Mouse (Mus musculus) kidney, embryonic 15.5 days (tissue): ENCODE results near the gene Pm20d2. TPM values are rescaled to one million over a fixed set of nuclear protein-coding genes. Genes with fewer than 3 reads are reported as not detected.

Source experiments
- ATAC-seq: fragments of 200-750 bp; cut with Nextera tagmentation; replicated peaks from 2 replicates; pipeline ENCODE4 v1.8.0; 2017; ENCODE audit warnings: moderate TSS enrichment; ENCODE audit not compliant: low FRiP score
- H3K27ac ChIP-seq: fragments of 300-500 bp; sonication (generic); 2 replicates; pipeline ENCODE4 v1.5.1; 2015; ENCODE audit warnings: mild to moderate bottlenecking, inconsistent platforms
- H3K27me3 ChIP-seq: fragments of 300-500 bp; sonication (generic); 2 replicates; pipeline ENCODE4 v1.6.1; 2015; ENCODE audit warnings: inconsistent platforms
- H3K36me3 ChIP-seq: fragments of 300-500 bp; sonication (generic); 2 replicates; pipeline ENCODE4 v1.6.1; 2015; ENCODE audit warnings: inconsistent platforms
- H3K4me1 ChIP-seq: fragments of 300-500 bp; sonication (generic); 2 replicates; pipeline ENCODE4 v1.6.1; 2015; ENCODE audit warnings: inconsistent platforms
- H3K4me2 ChIP-seq: fragments of 300-500 bp; sonication (generic); 2 replicates; pipeline ENCODE4 v1.6.1; 2015; ENCODE audit warnings: moderate library complexity, mild to moderate bottlenecking, inconsistent platforms
- H3K4me3 ChIP-seq: fragments of 300-500 bp; sonication (generic); replicated peaks from 2 replicates; pipeline ENCODE4 v1.5.1; 2015; ENCODE audit warnings: mild to moderate bottlenecking, inconsistent platforms
- H3K9ac ChIP-seq: fragments of 300-500 bp; sonication (generic); 2 replicates; pipeline ENCODE4 v1.6.1; 2015; ENCODE audit warnings: mild to moderate bottlenecking, inconsistent platforms
- H3K9me3 ChIP-seq: fragments of 300-500 bp; sonication (generic); replicated peaks from 2 replicates; pipeline ENCODE4 v1.6.1; 2016; ENCODE audit warnings: inconsistent platforms
- WGBS: fragments of 180-500 bp; shearing (Covaris S2); methylation state at CpG from one replicate; pipeline ENCODE4 v1.1.7; 2015; ENCODE audit warnings: mixed read lengths; 5-methylcytosine and 5-hydroxymethylcytosine counted together
- polyA plus RNA-seq: library from polyadenylated mRNA; unstranded; fragments of >200 nt; fragmentation: Nextera tagmentation; extraction: Ambion mirVana; gene quantifications from 2 replicates; pipeline ENCODE4 v1.2.1, GENCODE M21; 2015

Pm20d2 gene
- polyA plus RNA-seq: 0.83 and 1.2 TPM in 2 replicates

DNA sequence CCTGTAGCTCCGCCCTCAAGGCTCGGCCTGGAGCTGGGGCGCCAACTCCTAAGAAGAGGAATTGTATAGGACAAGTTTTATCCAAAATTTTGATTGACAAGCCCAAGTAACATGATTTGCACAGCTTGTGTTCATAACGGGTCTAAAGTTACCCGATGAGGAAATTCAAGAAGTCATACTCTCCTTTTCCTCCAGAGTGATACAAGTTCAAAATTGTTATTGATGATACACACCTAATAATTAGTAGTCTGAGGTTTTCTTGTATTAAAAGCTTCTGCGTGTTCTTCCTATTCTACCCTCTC, at the start of gene Pm20d2:
Gene Pm20d2, minus strand, starts transcription at position 3 of the 302 bp plus-strand sequence.
- H3K9me3 ChIP-seq: no peaks in the 10 kb centered on the region
- H3K9ac ChIP-seq: peak within 1 kb of the TSS; percentile 66
- no peak for ATAC-seq
- H3K27ac ChIP-seq: peak within 1 kb of the TSS; percentile 86
- H3K27me3 ChIP-seq: peaks cover 15% of the 10 kb centered on the region; the same call in 1 of the 2 replicates
- WGBS: 14% methylated on average over 6 of the region's 6 CpGs
- H3K36me3 ChIP-seq: no peaks in the 10 kb centered on the region
- H3K4me1 ChIP-seq: peaks cover 10% of the 10 kb centered on the region
- peak within 1 kb of the TSS; percentile 76 for H3K4me2 ChIP-seq
- H3K4me3 ChIP-seq: peak within 1 kb of the TSS; percentile 72

DNA sequence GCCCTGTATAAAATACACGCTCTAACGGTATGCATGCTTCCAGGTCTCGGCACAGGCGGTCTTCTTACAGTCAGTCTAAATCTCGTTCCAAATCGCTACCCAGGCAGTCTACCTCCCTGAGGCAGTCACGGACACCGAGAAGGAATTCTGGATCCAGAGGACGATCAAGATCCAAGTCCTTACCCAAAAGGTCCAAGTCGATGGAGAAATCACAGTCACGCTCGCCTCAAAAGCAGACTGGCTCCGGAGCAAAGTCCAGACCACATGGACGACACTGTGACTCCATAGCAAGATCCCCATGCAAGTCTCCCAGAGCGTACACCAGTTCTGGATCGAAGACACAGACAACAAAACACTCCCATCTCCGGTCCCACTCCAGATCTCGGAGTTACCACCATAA, 41.3 kb upstream of the Pm20d2 start:
- Histone ChIP-seq H3K4me1 (no peaks in the 10 kb centered on the region), H3K4me2 (no peak overlapping the region), H3K4me3 (no peak overlapping the region), H3K27me3 (no peaks in the 10 kb centered on the region), H3K36me3 (no peaks in the 10 kb centered on the region), H3K27ac (no peak overlapping the region), H3K9ac (no peak overlapping the region), H3K9me3 (no peaks in the 10 kb centered on the region)
- no peak for ATAC-seq
- WGBS: 82% methylated on average over 18 of the region's 18 CpGs

DNA sequence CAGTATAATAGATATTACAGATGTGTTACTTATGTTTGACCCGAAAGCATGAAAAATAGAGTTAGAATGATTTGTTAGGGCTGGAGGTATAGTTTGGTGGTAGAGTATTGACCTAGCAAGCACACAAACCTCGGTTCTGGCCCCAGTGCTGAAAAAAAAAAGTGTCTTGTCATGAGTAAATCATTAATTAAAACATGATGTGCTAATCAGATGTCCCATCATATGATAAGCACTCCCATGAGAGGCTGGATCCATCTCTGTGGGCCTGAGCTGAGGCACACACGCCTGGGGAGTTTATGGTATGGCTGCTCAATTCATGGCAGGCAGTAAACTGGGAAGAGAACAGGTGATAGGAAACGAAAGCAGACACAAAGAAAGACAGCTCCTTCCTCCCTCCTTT, 40.1 kb upstream of the Pm20d2 start:
- no peak for ATAC-seq
- Histone ChIP-seq H3K36me3 (no peaks in the 10 kb centered on the region), H3K9me3 (no peaks in the 10 kb centered on the region), H3K27me3 (no peaks in the 10 kb centered on the region), H3K27ac (no peak overlapping the region), H3K9ac (no peak overlapping the region), H3K4me1 (no peaks in the 10 kb centered on the region), H3K4me3 (no peak overlapping the region), H3K4me2 (no peak overlapping the region)
- WGBS: 64% methylated on average over 4 of the region's 4 CpGs

DNA sequence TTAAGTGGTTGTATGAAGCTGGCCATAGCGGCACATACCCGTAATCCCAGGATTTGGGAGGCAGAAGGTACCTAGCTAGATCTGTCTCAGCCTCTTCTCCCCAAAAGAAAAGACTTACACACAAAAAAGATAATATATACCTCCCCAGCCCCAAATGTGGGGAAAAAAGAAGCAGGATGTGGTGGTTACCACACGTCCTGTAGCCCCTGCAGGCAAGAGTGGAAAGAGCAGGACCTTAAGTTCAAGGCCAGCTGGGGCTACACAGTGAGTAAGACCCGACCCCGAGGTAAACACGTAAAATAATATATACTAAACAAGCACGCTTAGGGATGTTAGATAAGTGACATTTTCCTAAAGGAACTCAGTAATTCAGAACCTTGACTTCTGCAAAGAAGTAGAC, 37.6 kb upstream of the Pm20d2 start:
- no peak overlapping the region for H3K9ac ChIP-seq
- no peak for ATAC-seq
- WGBS: 83% methylated on average over 7 of the region's 7 CpGs
- H3K36me3 ChIP-seq: no peaks in the 10 kb centered on the region
- H3K4me2 ChIP-seq: no peak overlapping the region
- H3K27ac ChIP-seq: no peak overlapping the region
- no peaks in the 10 kb centered on the region for H3K27me3 ChIP-seq
- H3K4me1 ChIP-seq: no peaks in the 10 kb centered on the region
- no peaks in the 10 kb centered on the region for H3K9me3 ChIP-seq
- H3K4me3 ChIP-seq: no peak overlapping the region

DNA sequence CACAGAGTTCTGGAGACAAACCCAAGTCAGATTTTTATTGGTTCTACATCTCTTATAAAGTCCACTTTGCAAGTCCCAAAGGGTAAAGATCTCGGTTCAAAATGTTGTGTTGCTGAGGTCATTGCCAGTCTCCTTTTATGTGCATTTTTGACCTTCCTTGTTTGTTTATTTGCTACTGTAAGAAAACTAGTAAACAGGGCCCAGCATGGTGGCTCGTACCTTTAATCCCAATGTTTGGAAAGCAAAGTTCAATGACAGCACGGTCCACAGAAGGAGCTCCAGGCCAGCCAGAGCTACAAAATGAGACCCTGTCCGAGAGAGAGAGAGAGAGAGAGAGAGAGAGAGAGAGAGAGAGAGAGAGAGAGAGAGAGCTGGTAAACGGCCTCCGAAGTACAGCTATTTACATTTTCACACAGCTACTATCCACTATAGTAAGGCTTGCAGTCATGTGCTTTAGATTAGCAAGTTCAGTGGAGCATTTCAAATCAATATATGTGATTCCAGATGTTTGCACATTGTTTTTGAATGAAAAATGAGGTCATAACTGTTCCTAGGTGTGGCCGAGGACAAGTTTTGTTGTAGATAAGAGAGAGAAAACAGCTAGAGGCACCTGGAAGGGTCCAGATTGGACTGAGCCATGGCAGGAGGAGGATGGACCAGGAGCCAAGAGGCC, 34.6 kb upstream of the Pm20d2 start:
- WGBS: 72% methylated on average over 7 of the region's 7 CpGs
- H3K4me3 ChIP-seq: no peak overlapping the region
- H3K36me3 ChIP-seq: no peaks in the 10 kb centered on the region
- no peaks in the 10 kb centered on the region for H3K9me3 ChIP-seq
- no peak overlapping the region for H3K27ac ChIP-seq
- no peak for ATAC-seq
- no peak overlapping the region for H3K4me2 ChIP-seq
- no peaks in the 10 kb centered on the region for H3K27me3 ChIP-seq
- H3K4me1 ChIP-seq: no peaks in the 10 kb centered on the region
- no peak overlapping the region for H3K9ac ChIP-seq

GRCm38 (mm10) chr4:33221847-33222246, 32.3 kb upstream of the Pm20d2 start:
- Histone ChIP-seq H3K4me2 (no peak overlapping the region), H3K36me3 (no peaks in the 10 kb centered on the region), H3K27ac (no peak overlapping the region), H3K9me3 (no peaks in the 10 kb centered on the region), H3K4me3 (no peak overlapping the region), H3K4me1 (no peaks in the 10 kb centered on the region), H3K27me3 (no peaks in the 10 kb centered on the region), H3K9ac (no peak overlapping the region)
- 57% methylated on average over 1 of the region's 1 CpGs for WGBS
- no peak for ATAC-seq

- H3K4me3 ChIP-seq: peak within 1 kb of the TSS; percentile 66
- peak; percentile 80 for ATAC-seq
Observed at GRCm38 (mm10) chr4:33208881-33209841, 19.6 kb upstream of the Pm20d2 start, which contains the start of gene Srsf12. Gene Srsf12, plus strand, starts transcription at chr4:33208991.

GRCm38 (mm10) chr4:33207551-33207950, 18.0 kb upstream of the Pm20d2 start:
- Histone ChIP-seq H3K4me3 (no peak overlapping the region), H3K27ac (no peak overlapping the region), H3K9me3 (no peaks in the 10 kb centered on the region), H3K4me2 (no peak overlapping the region), H3K27me3 (peaks cover 3% of the 10 kb centered on the region; the same call in 1 of the 2 replicates), H3K9ac (no peak overlapping the region), H3K4me1 (peaks cover 13% of the 10 kb centered on the region), H3K36me3 (no peaks in the 10 kb centered on the region)
- 66% methylated on average over 2 of the region's 2 CpGs for WGBS
- ATAC-seq: no peak

More at GRCm38 (mm10) chr4:33208881-33209841, 19.6 kb upstream of the Pm20d2 start, which contains the start of gene Srsf12:
- peak within 1 kb of the TSS; percentile 69 for H3K9ac ChIP-seq
- no peaks in the 10 kb centered on the region for H3K9me3 ChIP-seq
- 0 out of 2 replicates have a peak within 1 kb of the TSS, but pooled peaks have one; percentile 6 for H3K27ac ChIP-seq
- H3K27me3 ChIP-seq: peaks cover 3% of the 10 kb centered on the region; the same call in 1 of the 2 replicates
- H3K36me3 ChIP-seq: no peaks in the 10 kb centered on the region
- H3K4me1 ChIP-seq: peaks cover 13% of the 10 kb centered on the region
- peak within 1 kb of the TSS; percentile 100 for H3K4me2 ChIP-seq
- 2% methylated on average over 65 of the region's 65 CpGs for WGBS

DNA sequence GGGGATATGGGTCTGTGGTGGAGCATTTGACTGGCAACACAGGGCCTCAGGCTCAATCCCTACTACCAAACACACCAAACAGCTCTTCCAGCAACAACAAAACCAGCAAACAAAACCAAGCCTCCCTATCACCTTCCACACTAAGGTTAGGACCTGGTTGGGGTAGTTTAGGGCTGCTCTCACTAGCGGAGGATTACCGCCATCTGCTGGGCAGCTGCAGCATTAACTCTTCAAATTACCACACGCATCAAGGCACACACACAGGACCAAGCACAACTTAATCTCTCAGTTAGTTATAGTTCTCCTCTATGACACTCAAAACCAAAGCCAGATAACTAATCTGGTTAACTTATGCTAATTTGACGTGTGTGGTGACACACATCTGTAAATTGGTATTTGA, 15.1 kb upstream of the Pm20d2 start:
- H3K27ac ChIP-seq: no peak overlapping the region

DNA sequence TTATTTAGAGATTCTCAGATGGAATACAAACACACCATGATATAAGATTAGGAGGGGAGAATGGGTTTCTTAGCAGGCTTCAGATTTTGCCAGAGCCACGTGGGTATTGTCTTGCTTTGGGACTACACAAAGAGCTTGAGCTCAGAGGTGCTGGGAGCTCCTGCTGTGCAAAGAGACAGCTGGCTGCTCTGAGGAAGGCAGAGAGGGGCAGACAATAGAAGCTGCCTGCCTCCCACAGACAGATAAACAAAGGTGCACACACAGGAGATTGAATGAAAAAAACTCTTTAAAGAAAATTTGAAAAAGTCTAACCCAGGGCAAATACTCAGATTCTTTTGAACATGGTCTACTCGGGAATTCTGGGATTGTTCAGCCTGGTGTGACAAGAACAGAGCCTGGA, 8.6 kb upstream of the Pm20d2 start:
- H3K4me1 ChIP-seq: no peaks in the 10 kb centered on the region
- no peaks in the 10 kb centered on the region for H3K27me3 ChIP-seq
- H3K4me3 ChIP-seq: no peak overlapping the region
- no peaks in the 10 kb centered on the region for H3K9me3 ChIP-seq
- H3K36me3 ChIP-seq: no peaks in the 10 kb centered on the region
- H3K4me2 ChIP-seq: no peak overlapping the region
- H3K9ac ChIP-seq: no peak overlapping the region
- H3K27ac ChIP-seq: no peak overlapping the region
- ATAC-seq: no peak
- 26% methylated on average over 2 of the region's 2 CpGs for WGBS

More for the DNA sequence above, 15.1 kb upstream of the Pm20d2 start:
- H3K4me1 ChIP-seq: peaks cover 11% of the 10 kb centered on the region
- no peak overlapping the region for H3K4me3 ChIP-seq
- no peaks in the 10 kb centered on the region for H3K36me3 ChIP-seq
- no peak overlapping the region for H3K9ac ChIP-seq
- WGBS: 6% methylated on average over 4 of the region's 4 CpGs
- no peak overlapping the region for H3K4me2 ChIP-seq
- H3K27me3 ChIP-seq: peaks cover 3% of the 10 kb centered on the region; the same call in 1 of the 2 replicates
- ATAC-seq: no peak
- no peaks in the 10 kb centered on the region for H3K9me3 ChIP-seq

DNA sequence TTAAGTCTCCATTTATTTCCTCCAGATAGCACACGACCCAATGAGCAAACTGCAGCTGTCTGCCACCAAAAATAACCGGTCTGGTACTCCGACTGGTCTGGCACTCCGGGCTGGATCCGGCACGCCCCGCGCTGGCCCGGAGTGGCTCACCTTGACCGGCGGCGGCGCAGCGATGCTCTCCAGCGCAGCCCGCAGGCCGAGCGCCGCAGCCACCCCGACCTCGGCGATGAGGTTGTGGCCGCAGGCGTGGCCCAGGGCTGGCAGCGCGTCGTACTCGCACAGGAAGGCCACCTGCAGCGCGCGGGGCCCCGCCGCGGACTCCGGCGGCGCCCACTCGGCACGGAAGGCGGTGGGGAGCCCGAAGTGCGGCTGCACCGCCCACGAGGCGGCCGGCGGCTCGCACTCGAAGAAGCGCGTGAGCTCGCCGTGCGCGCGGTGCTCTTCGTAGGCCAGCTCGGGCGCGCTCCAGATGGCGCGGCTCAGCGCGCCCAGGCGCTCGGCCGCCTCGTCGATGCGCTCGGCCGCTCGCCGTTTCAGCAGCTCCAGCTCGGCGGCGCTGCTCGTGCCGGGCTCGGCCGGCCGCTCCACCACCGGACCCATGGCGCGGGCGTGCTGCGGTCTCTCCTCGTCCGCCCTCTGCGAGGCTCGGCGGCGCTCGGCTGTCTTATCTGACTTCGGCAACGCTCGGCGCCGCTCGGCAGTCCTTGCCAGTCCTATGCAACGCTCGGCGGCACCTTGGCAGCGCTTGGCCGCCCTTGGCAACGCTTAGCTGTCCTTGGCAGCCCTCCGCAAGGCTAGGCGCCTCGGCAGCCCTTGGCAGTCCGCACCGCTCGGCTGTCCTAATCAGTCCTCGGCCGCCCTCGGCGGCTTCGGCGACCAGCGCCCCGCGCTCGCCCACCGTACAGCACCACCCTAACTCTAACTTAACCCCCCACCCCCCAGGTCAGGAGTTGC, 479 bp downstream of the Pm20d2 start:
- H3K27me3 ChIP-seq: peaks cover 15% of the 10 kb centered on the region; the same call in 1 of the 2 replicates
- H3K9me3 ChIP-seq: no peaks in the 10 kb centered on the region
- H3K27ac ChIP-seq: peak overlapping the region; percentile 86
- under 1% methylated on average over 109 of the region's 123 CpGs for WGBS
- H3K36me3 ChIP-seq: no peaks in the 10 kb centered on the region
- peak overlapping the region; percentile 66 for H3K9ac ChIP-seq
- H3K4me3 ChIP-seq: peak overlapping the region; percentile 72
- H3K4me1 ChIP-seq: peaks cover 10% of the 10 kb centered on the region
- peak overlapping the region; percentile 76 for H3K4me2 ChIP-seq
- ATAC-seq: peak; percentile 95
